Mouse (Mus musculus) small intestine, adult 10 weeks (tissue): ENCODE results near the gene Upk1a. TPM values are rescaled to one million over a fixed set of nuclear protein-coding genes. Genes with fewer than 3 reads are reported as not detected.

Experiments
- polyA plus RNA-seq: library from polyadenylated mRNA; stranded (reverse); fragments of 350-450 nt; fragmentation: Illumina TruSeq; extraction: RNeasy Lipid Tissue Mini Kit (QIAGEN cat#74804); gene quantifications from one replicate; pipeline ENCODE4 v1.2.3, GENCODE M21; 2014; ENCODE audit warnings: low replicate concordance

The Upk1a gene
- polyA plus RNA-seq, result not detected

DNA sequence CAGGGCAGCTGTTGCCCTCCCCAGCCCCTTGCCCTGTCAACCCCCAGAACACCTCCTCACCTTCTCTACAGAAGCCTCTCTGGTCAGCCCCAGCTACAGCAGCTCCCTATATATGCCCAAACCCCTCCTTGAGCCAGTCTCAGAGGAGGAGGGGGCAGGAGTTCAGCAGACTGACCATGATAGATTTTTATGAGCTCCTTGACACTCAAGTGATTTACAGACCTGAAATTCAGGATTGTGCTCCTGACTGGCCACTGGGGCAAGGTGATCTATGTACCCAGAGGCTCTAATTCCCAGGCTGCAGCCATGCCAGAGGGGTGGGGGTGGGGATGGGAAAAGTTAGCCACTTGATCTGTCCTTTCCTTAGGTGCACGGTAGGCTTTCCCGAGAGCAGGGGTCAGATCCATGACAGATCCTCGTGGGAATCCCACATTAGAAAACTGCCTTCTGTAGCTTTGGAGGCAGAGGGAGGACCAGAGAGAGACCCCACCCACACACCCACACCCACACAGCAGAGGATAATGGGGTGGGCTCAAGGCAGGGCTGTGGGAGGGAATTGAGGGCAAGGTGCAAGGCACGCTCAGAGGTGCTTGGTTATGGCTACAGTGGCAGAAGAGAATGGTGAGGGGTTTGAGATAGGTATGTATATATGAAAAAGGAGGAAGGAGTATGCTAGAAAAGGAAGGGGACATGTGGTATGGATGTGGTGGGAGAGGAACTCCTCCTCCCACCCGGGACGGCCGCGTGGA is at the start of gene Upk1a:
Upk1a (minus strand) TSS at position 194 of the 749 bp plus-strand sequence.

DNA sequence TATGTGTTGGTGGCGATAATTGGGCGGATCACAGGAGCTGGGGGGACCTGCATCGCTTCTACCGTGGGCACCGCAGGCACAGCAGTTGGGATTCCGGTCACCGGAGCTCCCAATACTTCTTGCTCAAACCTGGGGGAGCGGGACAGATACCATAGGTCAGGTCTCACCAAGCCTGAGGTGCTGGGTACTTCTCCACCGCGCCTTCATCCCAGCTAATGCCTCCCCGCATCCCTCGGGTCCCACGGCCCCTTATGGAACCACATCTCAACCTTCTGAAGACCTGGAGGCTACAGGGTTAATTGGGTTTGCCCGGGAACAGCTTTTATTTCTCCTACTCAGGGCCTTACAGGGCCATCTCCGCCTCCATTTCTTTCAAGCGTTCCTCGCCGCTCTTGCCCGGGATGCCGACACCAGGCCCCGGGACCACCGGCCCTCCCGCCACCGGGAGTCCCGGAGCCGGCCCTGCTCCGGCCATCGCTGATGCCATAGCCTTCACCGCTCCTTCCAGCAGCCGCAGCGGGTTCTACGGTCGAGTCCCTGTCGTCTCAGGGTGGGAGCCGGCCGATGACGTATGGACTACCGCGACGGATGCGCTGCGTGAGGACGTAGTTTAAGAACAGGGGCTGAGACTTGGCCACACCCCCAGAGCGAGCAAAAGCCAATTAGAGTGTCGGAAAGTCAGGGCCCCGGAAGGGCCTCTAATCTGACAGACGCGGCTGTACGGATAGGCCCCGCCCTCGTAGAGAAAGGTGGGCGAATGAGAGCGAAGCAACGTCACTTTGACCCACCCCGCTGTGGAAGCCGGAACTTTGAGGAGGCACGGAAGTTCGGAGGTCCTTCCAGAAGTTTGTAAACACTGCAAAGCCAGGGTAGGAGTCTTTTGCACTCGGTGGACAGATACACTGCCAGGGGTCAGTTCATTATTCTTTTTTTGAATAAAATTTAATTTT is 37.2 kb upstream of the Upk1a start, which contains the start of gene Rbm42:
Rbm42 (minus strand) TSS at position 727 of the 950 bp plus-strand sequence.

DNA sequence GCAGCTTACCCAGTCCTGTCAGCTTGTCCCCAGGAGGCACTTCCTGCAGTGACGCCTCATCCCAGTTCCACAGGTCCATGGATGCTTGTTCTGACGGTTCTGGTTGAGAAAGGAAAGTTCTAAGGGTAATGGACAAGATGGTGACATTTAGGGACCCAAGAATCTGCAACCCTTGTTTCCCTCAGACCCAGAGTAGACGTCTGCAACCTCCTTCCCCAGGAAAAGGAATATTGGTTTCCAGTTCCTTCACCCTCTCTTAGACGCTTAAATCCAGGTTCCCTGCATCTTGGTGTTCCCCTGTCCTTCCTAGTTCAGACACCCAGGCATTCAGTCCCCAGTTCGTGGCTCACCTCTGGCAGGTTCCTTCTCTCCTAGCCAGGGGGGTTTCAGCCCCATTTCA is 23.1 kb upstream of the Upk1a start, which contains the start of gene Etv2:
Etv2 (minus strand) TSS at position 101 of the 400 bp plus-strand sequence.

DNA sequence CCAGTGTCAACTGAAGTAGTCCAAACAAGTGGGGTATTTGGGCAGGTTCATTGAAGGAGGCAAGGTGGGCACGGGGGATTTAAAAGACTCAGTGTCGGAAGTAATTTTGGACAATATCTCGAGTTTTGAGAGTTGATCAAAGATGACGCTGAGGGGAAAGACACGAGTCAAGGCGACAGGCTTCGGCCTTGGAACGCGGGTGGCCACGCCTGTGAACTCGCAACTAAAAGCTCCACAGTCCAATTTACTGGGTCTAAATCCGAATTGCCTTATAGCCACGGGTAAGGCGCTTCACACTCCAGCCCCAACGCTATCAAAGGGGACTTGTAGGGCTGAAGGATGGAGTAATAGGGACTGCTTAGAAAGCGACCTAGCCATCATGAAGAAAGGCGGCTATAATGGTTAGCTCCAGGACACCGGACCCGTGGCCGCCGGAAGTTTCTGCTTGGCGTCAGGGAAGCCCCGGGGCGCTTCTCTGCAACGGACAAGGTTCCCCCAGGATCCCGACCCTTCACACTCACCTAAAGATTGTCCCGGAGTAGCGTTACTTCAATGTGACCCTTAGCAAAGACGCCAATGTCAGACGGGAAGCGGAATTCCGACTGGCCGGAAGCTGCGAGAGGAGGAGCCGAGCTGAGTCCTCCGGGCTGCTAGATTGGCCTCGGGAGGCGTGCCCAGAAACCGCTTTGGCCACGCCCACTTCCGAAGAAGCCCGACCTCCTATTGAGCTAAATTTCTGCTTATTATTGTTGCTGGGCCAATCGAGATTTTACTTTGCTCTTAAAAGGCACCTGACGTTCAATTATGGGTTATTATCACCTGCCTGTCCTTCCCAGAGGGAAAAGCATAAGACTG is 13.1 kb upstream of the Upk1a start, which contains the start of gene Cox6b1:
Cox6b1 (minus strand) TSS at position 622 of the 855 bp plus-strand sequence.

GRCm38 (mm10) chr7:30598786-30599185 is 13.9 kb downstream of the Upk1a start, which contains the start of gene Zbtb32:
Gene Zbtb32 (minus strand): TSS chr7:30598909.

GRCm38 (mm10) chr7:30588676-30589434 is 23.8 kb downstream of the Upk1a start, which contains the start of gene Kmt2b:
Gene Kmt2b (minus strand): TSS chr7:30588726.

DNA sequence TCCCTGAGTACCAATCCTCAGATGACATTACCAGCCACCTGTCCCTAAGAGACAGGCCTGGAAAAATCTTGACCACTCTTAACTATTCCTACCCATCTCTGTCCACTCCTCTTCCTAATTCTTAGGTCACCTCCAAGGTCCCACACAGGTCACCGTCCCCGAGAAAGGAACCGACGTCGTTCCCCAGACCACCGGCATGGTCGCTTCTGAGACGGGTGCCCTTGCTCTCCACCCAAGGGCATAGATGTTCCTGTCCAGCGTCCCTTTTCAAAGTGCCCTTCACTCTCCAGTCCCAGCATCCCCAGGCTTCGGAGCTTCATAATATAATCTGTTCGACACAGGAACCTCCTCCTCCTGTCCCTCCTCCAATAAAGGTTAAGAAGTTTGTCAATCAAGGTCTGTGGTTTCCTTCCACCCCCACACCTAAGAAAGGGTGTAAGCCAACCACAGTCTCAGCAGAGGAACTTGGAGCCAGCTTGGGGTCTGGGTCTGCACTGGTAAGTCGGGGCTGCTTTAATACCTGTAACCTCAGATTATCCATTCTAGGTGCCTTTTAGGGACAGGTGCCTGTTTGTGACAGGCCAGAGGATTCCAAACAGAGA is 47.6 kb downstream of the Upk1a start, which contains the start of gene Igflr1:
Igflr1 (plus strand) TSS at position 458 of the 602 bp plus-strand sequence.

DNA sequence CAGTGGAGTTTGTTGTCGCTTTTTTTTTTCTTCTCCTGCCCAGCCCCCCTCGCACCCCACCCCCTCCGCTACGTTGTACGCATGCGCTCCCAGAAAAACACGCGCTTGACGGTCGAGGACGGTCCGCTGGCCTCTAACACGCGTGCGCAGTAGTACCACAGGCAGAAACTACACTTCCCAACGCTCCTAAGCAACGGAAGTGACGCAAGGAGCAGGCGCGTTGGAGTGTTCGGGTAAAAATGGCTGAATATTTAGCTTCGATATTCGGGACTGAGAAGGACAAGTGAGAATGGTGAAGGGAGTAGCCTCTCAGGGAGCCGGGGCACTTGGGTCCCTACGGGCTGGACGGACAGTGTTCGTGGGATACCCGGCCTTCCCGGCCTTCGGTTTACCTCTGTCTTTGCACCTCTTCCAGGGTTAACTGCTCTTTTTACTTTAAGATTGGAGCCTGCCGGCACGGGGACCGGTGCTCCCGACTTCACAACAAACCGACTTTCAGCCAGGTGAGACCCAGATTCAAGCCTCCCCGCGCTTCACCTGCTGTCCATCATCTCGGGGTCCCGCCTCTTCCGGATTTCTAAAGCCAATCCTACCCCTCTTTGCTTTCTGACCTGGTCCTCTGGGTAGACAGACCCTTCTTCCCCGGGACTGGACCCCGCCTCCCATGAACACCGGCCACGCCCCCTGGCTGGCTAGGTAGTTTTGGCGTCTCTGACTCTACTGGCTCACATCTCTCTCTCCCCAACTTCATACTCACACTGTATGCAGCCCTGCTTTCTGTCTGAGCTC is 49.3 kb downstream of the Upk1a start, which contains the start of the genes U2af1l4, Gm49396 and Psenen:
U2af1l4 (plus strand) TSS at position 185 of the 789 bp plus-strand sequence.
Gm49396 (plus strand) TSS at position 228 of the 789 bp plus-strand sequence.
Psenen (minus strand) TSS at position 511 of the 789 bp plus-strand sequence.

GRCm38 (mm10) chr7:30559443-30559954 is 53.1 kb downstream of the Upk1a start, which contains the start of gene Lin37:
Gene Lin37 (minus strand): TSS chr7:30559838.

Other genes with a start within 250 kb of the Upk1a start
- 2.8 TPM for gene Tyrobp, start 199.1 kb downstream of the Upk1a start, polyA plus RNA-seq
- gene Hcst, start 193.0 kb downstream of the Upk1a start, polyA plus RNA-seq, result not detected
- 0.67 TPM for gene Nfkbid, start 191.1 kb downstream of the Upk1a start, polyA plus RNA-seq
- gene Aplp1, start 167.3 kb downstream of the Upk1a start, polyA plus RNA-seq, result 9.8 TPM
- not detected for gene Kirrel2, start 155.2 kb downstream of the Upk1a start, polyA plus RNA-seq
- 0.15 TPM for gene Nphs1, start 154.5 kb downstream of the Upk1a start, polyA plus RNA-seq
- gene Prodh2, start 119.2 kb downstream of the Upk1a start, polyA plus RNA-seq, result not detected
- gene Arhgap33, start 77.8 kb downstream of the Upk1a start, polyA plus RNA-seq, result 0.11 TPM
- 28.5 TPM for gene Hspb6, start 60.7 kb downstream of the Upk1a start, polyA plus RNA-seq
- gene Proser3, start 60.5 kb downstream of the Upk1a start, polyA plus RNA-seq, result 0.97 TPM
- gene Lin37, start 53.0 kb downstream of the Upk1a start, polyA plus RNA-seq, result not detected
- 2.6 TPM for gene U2af1l4, start 49.5 kb downstream of the Upk1a start, polyA plus RNA-seq
- gene Gm49396, start 49.5 kb downstream of the Upk1a start, polyA plus RNA-seq, result 6.2 TPM
- gene Psenen, start 49.2 kb downstream of the Upk1a start, polyA plus RNA-seq, result 17.3 TPM
- gene Igflr1, start 47.4 kb downstream of the Upk1a start, polyA plus RNA-seq, result not detected
- gene Kmt2b, start 24.1 kb downstream of the Upk1a start, polyA plus RNA-seq, result 4.6 TPM
- not detected for gene Zbtb32, start 13.9 kb downstream of the Upk1a start, polyA plus RNA-seq
- 1,034 TPM for gene Cox6b1, start 13.3 kb upstream of the Upk1a start, polyA plus RNA-seq
- gene Etv2, start 23.0 kb upstream of the Upk1a start, polyA plus RNA-seq, result not detected
- gene Rbm42, start 37.5 kb upstream of the Upk1a start, polyA plus RNA-seq, result not detected
- 2.8 TPM for gene Haus5, start 52.1 kb upstream of the Upk1a start, polyA plus RNA-seq
- gene Pmis2, start 58.8 kb upstream of the Upk1a start, polyA plus RNA-seq, result not detected
- not detected for gene 2200002J24Rik, start 86.1 kb upstream of the Upk1a start, polyA plus RNA-seq
- gene Atp4a, start 99.4 kb upstream of the Upk1a start, polyA plus RNA-seq, result not detected
- gene Tmem147, start 116.7 kb upstream of the Upk1a start, polyA plus RNA-seq, result 4.8 TPM
- gene Gapdhs, start 130.8 kb upstream of the Upk1a start, polyA plus RNA-seq, result not detected
- 0.15 TPM for gene Sbsn, start 138.6 kb upstream of the Upk1a start, polyA plus RNA-seq
- not detected for gene Dmkn, start 150.9 kb upstream of the Upk1a start, polyA plus RNA-seq
- gene Krtdap, start 175.0 kb upstream of the Upk1a start, polyA plus RNA-seq, result not detected
- gene Ffar2, start 210.9 kb upstream of the Upk1a start, polyA plus RNA-seq, result 1.7 TPM
- not detected for gene Ffar3, start 243.3 kb upstream of the Upk1a start, polyA plus RNA-seq
- 0.85 TPM for gene Ffar1, start 248.7 kb upstream of the Upk1a start, polyA plus RNA-seq